Mouse (Mus musculus): ENCODE results near the gene Cbll1. TPM values are rescaled to one million over a fixed set of nuclear protein-coding genes. Genes with fewer than 3 reads are reported as not detected.

Cbll1 gene
- polyA plus RNA-seq, 1 experiment from 2014 or later, result 6.1 TPM

DNA sequence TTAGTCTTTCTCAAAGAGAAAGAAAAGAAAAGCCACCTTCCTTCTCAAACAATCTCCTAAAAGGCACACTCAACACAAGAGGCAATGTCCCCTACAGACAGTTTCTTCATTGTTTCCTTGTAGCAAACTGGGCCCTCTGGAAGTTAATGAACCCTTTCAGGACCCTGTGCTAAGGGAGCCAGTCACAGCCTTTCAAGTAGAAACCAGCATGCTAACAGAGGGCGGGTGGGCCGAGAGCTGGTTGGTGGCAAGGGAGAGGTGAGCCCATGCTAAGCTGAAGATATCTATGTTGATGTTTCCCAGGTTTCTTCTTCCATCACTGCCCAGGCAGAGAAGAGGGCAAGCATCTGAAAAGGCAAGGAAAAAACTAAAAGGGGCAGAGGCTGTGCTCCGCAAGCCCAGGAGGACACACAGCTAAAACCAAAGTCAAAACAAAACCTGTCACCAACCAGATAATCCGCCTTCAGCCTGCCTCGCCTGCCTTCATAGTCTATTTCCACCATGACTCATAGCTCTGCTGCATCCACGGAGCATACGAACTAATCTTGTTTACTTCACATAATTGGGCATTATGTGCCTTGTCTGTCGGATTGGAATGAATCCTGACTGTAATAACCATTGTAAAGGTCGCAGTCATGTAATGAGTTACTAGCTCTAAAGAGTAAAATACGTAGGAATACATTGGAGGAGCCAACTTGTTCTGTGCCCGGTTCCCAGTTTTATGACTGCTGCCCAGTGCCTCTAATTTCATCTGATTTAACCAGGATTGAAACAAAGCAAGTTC, 34.8 kb upstream of the Cbll1 start:
- Histone ChIP-seq H3K4me2 (replicated peaks; ENCODE audit: low read depth) (no peak overlapping the region), H3K36me3 (ENCODE audit: control insufficient read depth, insufficient read depth, low read length) (no peaks in the 10 kb centered on the region), H3K27me3 (ENCODE audit: control insufficient read depth, insufficient read depth, low read length) (no peaks in the 10 kb centered on the region), H3K9me3 (ENCODE audit: control insufficient read depth, low read length) (no peaks in the 10 kb centered on the region), H3K4me1 (replicated peaks; ENCODE audit: control insufficient read depth, insufficient read depth) (no peaks in the 10 kb centered on the region), H3K9ac (ENCODE audit: low read length) (no peak overlapping the region), H3K4me3 (ENCODE audit: low read depth, low read length) (no peak overlapping the region), H3K27ac (replicated peaks) (no peak overlapping the region)
- TF ChIP-seq EP300 (optimal IDR thresholded peaks at IDR 0.05) (no peak), CTCF (IDR thresholded peaks at IDR 0.05; ENCODE audit: low read depth) (no peak)
- DNase-seq (ENCODE audit: low spot score), result no peak
- WGBS, result 57% methylated on average over 11 of the region's 11 CpGs
- no peak for ATAC-seq (ENCODE audit: low FRiP score, low TSS enrichment)

DNA sequence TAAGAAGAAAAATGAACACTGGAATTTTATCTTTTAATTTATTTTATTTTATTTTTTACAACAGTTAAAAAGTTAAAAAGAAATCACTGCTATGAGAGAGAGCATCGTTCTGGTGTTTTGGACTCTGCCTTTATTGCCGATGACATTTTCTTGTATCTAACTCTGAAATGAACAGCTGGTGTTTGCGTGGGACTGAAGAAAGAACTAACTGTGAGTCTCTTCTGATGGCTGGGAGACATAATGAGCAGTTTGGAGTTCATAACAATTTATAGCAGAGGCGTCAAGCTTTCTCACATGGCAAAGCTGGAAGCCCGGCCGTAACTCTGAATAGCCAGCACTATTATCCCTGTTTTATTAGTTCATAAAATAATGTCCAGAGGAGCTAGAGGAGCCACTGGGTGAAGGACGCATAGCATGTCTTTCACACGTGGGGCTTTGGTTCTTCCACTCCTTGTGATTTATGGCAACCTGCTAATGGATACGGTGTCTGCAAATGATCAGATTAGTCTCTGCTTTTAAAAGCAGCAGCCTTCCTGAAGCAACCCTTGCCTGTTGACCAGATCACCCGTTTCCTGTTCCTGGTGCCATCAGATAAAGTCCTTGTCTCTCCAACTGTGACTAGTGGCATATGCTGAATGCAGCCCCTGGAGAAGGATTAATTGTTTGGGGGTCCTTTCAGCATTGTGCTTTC, 33.9 kb upstream of the Cbll1 start:
- no peak overlapping the region for H3K27ac ChIP-seq (replicated peaks)
- ATAC-seq (ENCODE audit: low FRiP score, low TSS enrichment) (no peak), DNase-seq (ENCODE audit: low spot score) (no peak)
- H3K9ac ChIP-seq (ENCODE audit: low read length), result no peak overlapping the region
- no peaks in the 10 kb centered on the region for H3K27me3 ChIP-seq (ENCODE audit: control insufficient read depth, insufficient read depth, low read length)
- H3K9me3 ChIP-seq (ENCODE audit: control insufficient read depth, low read length), result no peaks in the 10 kb centered on the region
- 59% methylated on average over 10 of the region's 10 CpGs for WGBS
- no peak overlapping the region for H3K4me2 ChIP-seq (replicated peaks; ENCODE audit: low read depth)
- no peaks in the 10 kb centered on the region for H3K4me1 ChIP-seq (replicated peaks; ENCODE audit: control insufficient read depth, insufficient read depth)
- no peaks in the 10 kb centered on the region for H3K36me3 ChIP-seq (ENCODE audit: control insufficient read depth, insufficient read depth, low read length)
- no peak overlapping the region for H3K4me3 ChIP-seq (ENCODE audit: low read depth, low read length)
- no peak for TF ChIP-seq CTCF (IDR thresholded peaks at IDR 0.05; ENCODE audit: low read depth)
- TF ChIP-seq EP300 (optimal IDR thresholded peaks at IDR 0.05), result no peak

DNA sequence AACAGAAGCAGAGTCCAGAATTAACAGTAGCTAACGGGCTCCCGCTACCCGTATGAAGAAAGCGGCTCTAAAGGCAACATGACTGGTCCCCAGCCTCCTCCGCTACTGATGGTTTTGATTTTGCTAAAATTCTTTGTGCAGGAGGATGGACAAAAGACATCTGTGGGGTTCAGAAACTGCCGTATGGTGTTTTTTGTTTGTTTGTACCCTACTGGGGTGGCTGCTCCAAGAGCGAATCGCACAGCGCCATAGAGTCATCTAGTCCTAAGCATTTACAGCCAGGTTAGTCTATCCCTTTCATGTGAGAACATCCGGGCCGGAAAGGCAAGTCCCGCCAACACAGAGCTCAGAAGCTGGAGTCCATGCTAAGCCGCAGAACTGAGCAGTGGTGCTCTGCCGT, 32.6 kb upstream of the Cbll1 start:
- Histone ChIP-seq H3K27ac (replicated peaks) (no peak overlapping the region), H3K4me2 (replicated peaks; ENCODE audit: low read depth) (no peak overlapping the region), H3K27me3 (ENCODE audit: control insufficient read depth, insufficient read depth, low read length) (no peaks in the 10 kb centered on the region), H3K36me3 (ENCODE audit: control insufficient read depth, insufficient read depth, low read length) (no peaks in the 10 kb centered on the region), H3K9ac (ENCODE audit: low read length) (no peak overlapping the region), H3K9me3 (ENCODE audit: control insufficient read depth, low read length) (no peaks in the 10 kb centered on the region), H3K4me1 (replicated peaks; ENCODE audit: control insufficient read depth, insufficient read depth) (no peaks in the 10 kb centered on the region), H3K4me3 (ENCODE audit: low read depth, low read length) (no peak overlapping the region)
- no peak for ATAC-seq (ENCODE audit: low FRiP score, low TSS enrichment)
- TF ChIP-seq EP300 (optimal IDR thresholded peaks at IDR 0.05) (no peak), CTCF (IDR thresholded peaks at IDR 0.05; ENCODE audit: low read depth) (no peak)
- WGBS, result 78% methylated on average over 14 of the region's 14 CpGs
- DNase-seq (ENCODE audit: low spot score), result no peak

DNA sequence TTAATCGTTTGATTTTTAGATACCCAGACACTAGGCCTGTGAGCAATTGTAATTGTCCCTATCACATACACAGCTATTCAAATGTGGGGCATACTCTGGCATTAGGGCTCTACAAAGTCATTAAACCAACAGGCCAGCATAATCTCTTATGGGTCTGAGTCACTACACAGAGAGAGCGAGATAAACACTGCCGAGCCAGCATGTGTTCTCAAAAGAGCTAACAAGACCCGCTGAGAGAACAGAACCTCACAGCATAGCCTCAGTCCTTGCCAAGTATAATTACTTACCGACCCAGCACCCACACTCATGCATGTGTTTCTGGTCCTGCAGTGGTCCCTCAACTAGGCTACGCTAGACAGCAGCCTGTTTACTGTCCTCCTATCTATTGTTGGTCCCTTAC, 28.0 kb upstream of the Cbll1 start:
- Histone ChIP-seq H3K9me3 (ENCODE audit: control insufficient read depth, low read length) (no peaks in the 10 kb centered on the region), H3K4me3 (ENCODE audit: low read depth, low read length) (no peak overlapping the region), H3K9ac (ENCODE audit: low read length) (no peak overlapping the region), H3K27me3 (ENCODE audit: control insufficient read depth, insufficient read depth, low read length) (no peaks in the 10 kb centered on the region), H3K4me1 (replicated peaks; ENCODE audit: control insufficient read depth, insufficient read depth) (no peaks in the 10 kb centered on the region), H3K4me2 (replicated peaks; ENCODE audit: low read depth) (no peak overlapping the region), H3K27ac (replicated peaks) (no peak overlapping the region), H3K36me3 (ENCODE audit: control insufficient read depth, insufficient read depth, low read length) (no peaks in the 10 kb centered on the region)
- ATAC-seq (ENCODE audit: low FRiP score, low TSS enrichment) (peak; percentile 84), DNase-seq (ENCODE audit: low spot score) (peak; percentile 38)
- 48% methylated on average over 6 of the region's 6 CpGs for WGBS
- TF ChIP-seq EP300 (optimal IDR thresholded peaks at IDR 0.05) (no peak), CTCF (IDR thresholded peaks at IDR 0.05; ENCODE audit: low read depth) (no peak)

DNA sequence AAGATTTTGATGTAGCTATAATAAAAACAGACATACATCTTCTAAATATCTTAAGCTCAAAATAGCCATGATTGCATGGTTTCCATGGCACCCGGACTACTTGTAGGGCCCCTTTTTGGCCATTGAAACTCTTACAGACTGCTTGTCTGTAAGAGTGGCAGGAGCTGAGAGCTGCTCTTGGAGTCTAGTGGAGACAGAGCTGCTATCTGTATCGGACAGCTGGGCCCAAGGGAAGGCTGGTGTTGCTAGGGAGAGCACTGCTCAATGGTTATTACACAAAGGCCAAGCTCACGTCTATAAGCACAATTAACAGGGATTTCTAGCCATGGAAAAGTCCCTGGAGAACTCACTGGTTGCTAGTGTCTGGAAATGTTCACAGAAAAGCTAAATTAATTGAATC, 22.0 kb upstream of the Cbll1 start:
- WGBS, result 68% methylated on average over 3 of the region's 3 CpGs
- H3K27ac ChIP-seq (replicated peaks), result no peak overlapping the region
- no peaks in the 10 kb centered on the region for H3K9me3 ChIP-seq (ENCODE audit: control insufficient read depth, low read length)
- H3K36me3 ChIP-seq (ENCODE audit: control insufficient read depth, insufficient read depth, low read length), result no peaks in the 10 kb centered on the region
- H3K4me1 ChIP-seq (replicated peaks; ENCODE audit: control insufficient read depth, insufficient read depth), result no peaks in the 10 kb centered on the region
- no peak overlapping the region for H3K4me2 ChIP-seq (replicated peaks; ENCODE audit: low read depth)
- H3K27me3 ChIP-seq (ENCODE audit: control insufficient read depth, insufficient read depth, low read length), result no peaks in the 10 kb centered on the region
- no peak overlapping the region for H3K4me3 ChIP-seq (ENCODE audit: low read depth, low read length)
- TF ChIP-seq CTCF (IDR thresholded peaks at IDR 0.05; ENCODE audit: low read depth) (no peak), EP300 (optimal IDR thresholded peaks at IDR 0.05) (no peak)
- ATAC-seq (ENCODE audit: low FRiP score, low TSS enrichment), result no peak
- no peak overlapping the region for H3K9ac ChIP-seq (ENCODE audit: low read length)
- no peak for DNase-seq (ENCODE audit: low spot score)

DNA sequence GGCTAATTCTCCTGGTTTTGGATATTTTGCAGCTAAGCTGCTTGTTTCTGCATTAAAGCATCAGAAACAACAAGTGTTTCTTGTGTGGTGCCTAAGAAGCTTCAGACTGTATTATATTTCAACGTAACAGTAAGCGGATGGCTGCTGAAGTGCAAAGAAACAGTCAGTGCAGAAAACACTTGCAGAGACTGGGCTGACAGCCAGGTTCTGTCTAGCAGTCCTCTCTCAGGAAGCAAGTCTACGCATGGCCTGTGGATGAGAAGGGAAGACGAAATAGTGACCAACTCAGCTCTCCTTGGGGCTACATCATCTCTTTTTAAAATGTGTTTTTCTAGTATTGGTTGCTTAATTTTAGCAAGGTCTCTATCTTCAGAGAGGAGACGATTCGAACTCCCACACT, 20.7 kb upstream of the Cbll1 start:
- 53% methylated on average over 6 of the region's 6 CpGs for WGBS
- Histone ChIP-seq H3K9ac (ENCODE audit: low read length) (no peak overlapping the region), H3K9me3 (ENCODE audit: control insufficient read depth, low read length) (no peaks in the 10 kb centered on the region), H3K4me2 (replicated peaks; ENCODE audit: low read depth) (no peak overlapping the region), H3K4me1 (replicated peaks; ENCODE audit: control insufficient read depth, insufficient read depth) (no peaks in the 10 kb centered on the region), H3K4me3 (ENCODE audit: low read depth, low read length) (no peak overlapping the region), H3K36me3 (ENCODE audit: control insufficient read depth, insufficient read depth, low read length) (no peaks in the 10 kb centered on the region), H3K27ac (replicated peaks) (no peak overlapping the region), H3K27me3 (ENCODE audit: control insufficient read depth, insufficient read depth, low read length) (no peaks in the 10 kb centered on the region)
- no peak for TF ChIP-seq CTCF (IDR thresholded peaks at IDR 0.05; ENCODE audit: low read depth)
- no peak for TF ChIP-seq EP300 (optimal IDR thresholded peaks at IDR 0.05)
- no peak for ATAC-seq (ENCODE audit: low FRiP score, low TSS enrichment)
- no peak for DNase-seq (ENCODE audit: low spot score)
